In the genomic region with DNA sequence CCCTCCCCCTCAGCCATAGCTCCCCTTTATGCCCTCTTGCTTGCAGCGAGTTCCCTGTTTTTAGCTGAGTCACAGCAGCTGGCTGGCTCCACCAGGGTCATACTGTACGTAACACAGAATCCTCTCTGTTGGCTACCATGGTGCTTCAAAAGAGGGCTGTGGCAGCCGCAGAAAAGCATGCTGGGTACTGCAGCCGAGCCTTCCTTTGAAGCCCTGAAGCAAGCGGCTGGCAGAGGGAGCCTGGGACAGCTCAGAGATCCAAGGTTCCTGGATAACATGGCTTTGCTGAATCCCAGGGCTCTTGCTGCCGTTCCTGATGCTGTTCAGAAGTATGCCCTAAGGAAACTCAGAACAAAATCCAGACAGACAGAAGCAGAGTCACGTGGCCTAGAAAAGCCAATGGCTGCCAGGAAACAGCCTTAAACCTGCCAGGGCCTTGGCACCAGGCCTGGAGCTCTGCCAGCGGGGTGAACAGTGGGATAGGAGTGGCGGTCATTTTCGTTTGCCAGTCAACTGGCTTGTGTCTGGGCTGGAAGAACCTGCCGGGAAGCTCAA, we compare ENCODE assay signal across 8 mouse cellular contexts.
DNase-seq lines count a peak whose midpoint lies in the region; ATAC-seq and TF ChIP-seq lines count a peak whose summit lies in the region.
"Had no signal": no experiment of that assay in that cellular context is flagged by ENCODE, and none has a peak within 500 bp of the region (broad histone marks: within the 10 kb centered on the region; RNA-seq: fewer than 3 reads in every experiment).

No protein-coding gene starts in this region.

- no peak overlapping the region for H3K9ac ChIP-seq in forebrain, embryonic 15.5 days (replicated peaks)
- H3K9ac ChIP-seq in midbrain, postnatal 0 days (replicated peaks; ENCODE audit: low read length, poor library complexity, severe bottlenecking) = no peak overlapping the region
- H3K9ac ChIP-seq: liver, embryonic 13.5 days had no signal

- peak overlapping the region; percentile 56 for H3K27ac ChIP-seq in forebrain, embryonic 15.5 days (replicated peaks)
- H3K27ac ChIP-seq in midbrain, postnatal 0 days (ENCODE audit: low read depth, low read length) = 0 out of 2 replicates have a peak overlapping the region, but pooled peaks have one; percentile 1
- H3K27ac ChIP-seq: liver, embryonic 13.5 days had no signal

- peak; percentile 93 for ATAC-seq in forebrain, embryonic 15.5 days (replicated peaks)
- peak; percentile 95 for ATAC-seq in midbrain, postnatal 0 days (ENCODE audit: low FRiP score)

- H3K27me3 ChIP-seq in forebrain, embryonic 15.5 days = no peaks in the 10 kb centered on the region
- no peaks in the 10 kb centered on the region for H3K27me3 ChIP-seq in midbrain, postnatal 0 days (ENCODE audit: insufficient read depth, low read length)
- H3K27me3 ChIP-seq: liver, embryonic 13.5 days had no signal

- intact Hi-C loops in heart, postnatal 14 days (cut with DNase I) = no loop called here

- 34% methylated on average over 11 of the region's 11 CpGs for WGBS in forebrain, embryonic 15.5 days
- WGBS in midbrain, postnatal 0 days = 45% methylated on average over 11 of the region's 11 CpGs

- peak; percentile 58 for DNase-seq in NIH3T3 (ENCODE audit: low read depth)
- DNase-seq in adrenal gland, postnatal 4 days (ENCODE audit: low spot score in 2 of 2) = peak; percentile 19 to 29
- DNase-seq in heart, postnatal 14 days = peak; percentile 36 to 51
- DNase-seq in left cerebral cortex, adult 11 months (ENCODE audit: low spot score) = peak; percentile 49
- peak; percentile 94 for DNase-seq in midbrain, postnatal 0 days (ENCODE audit: low spot score)
- DNase-seq in thymus, postnatal 10 days (ENCODE audit: low spot score in 2 of 2) = peak; percentile 7 to 13
- DNase-seq: liver, embryonic 13.5 days had no signal

- H3K4me1 ChIP-seq in forebrain, embryonic 15.5 days = peaks cover 12% of the 10 kb centered on the region
- H3K4me1 ChIP-seq in midbrain, postnatal 0 days (ENCODE audit: insufficient read depth, low read length) = no peaks in the 10 kb centered on the region
- H3K4me1 ChIP-seq: liver, embryonic 13.5 days had no signal

- H3K9me3 ChIP-seq in forebrain, embryonic 15.5 days = no peaks in the 10 kb centered on the region
- no peaks in the 10 kb centered on the region for H3K9me3 ChIP-seq in midbrain, postnatal 0 days (ENCODE audit: low read length)
- H3K9me3 ChIP-seq: liver, embryonic 13.5 days had no signal

- no peak for TF ChIP-seq CTCF in midbrain, postnatal 0 days (IDR thresholded peaks at IDR 0.05)

- H3K36me3 ChIP-seq in forebrain, embryonic 15.5 days = no peaks in the 10 kb centered on the region
- no peaks in the 10 kb centered on the region for H3K36me3 ChIP-seq in midbrain, postnatal 0 days (ENCODE audit: insufficient read depth, low read length)
- H3K36me3 ChIP-seq: liver, embryonic 13.5 days had no signal

- H3K4me2 ChIP-seq in forebrain, embryonic 15.5 days (replicated peaks) = peak overlapping the region; percentile 35
- peak overlapping the region; percentile 18; the same call in 1 of the 2 replicates for H3K4me2 ChIP-seq in midbrain, postnatal 0 days (ENCODE audit: low read depth, low read length, poor library complexity, severe bottlenecking)
- H3K4me2 ChIP-seq: liver, embryonic 13.5 days had no signal

- peak overlapping the region; percentile 16 for H3K4me3 ChIP-seq in forebrain, embryonic 15.5 days
- no peak overlapping the region for H3K4me3 ChIP-seq in midbrain, postnatal 0 days (ENCODE audit: low read depth, low read length)
- H3K4me3 ChIP-seq: liver, embryonic 13.5 days had no signal

Comparison
In these comparisons a context has a peak if more than half of its experiments do, and no peak if none do; other contexts are left out.
1. DNase-seq: peak in every context shown above with its lines; median percentile 94 in midbrain, postnatal 0 days; 58 in NIH3T3; 49 in left cerebral cortex, adult 11 months; 44 in heart, postnatal 14 days; 24 in adrenal gland, postnatal 4 days; 10 in thymus, postnatal 10 days.